Mouse (Mus musculus): ENCODE measurements around the gene Cic.

Cic gene

DNA sequence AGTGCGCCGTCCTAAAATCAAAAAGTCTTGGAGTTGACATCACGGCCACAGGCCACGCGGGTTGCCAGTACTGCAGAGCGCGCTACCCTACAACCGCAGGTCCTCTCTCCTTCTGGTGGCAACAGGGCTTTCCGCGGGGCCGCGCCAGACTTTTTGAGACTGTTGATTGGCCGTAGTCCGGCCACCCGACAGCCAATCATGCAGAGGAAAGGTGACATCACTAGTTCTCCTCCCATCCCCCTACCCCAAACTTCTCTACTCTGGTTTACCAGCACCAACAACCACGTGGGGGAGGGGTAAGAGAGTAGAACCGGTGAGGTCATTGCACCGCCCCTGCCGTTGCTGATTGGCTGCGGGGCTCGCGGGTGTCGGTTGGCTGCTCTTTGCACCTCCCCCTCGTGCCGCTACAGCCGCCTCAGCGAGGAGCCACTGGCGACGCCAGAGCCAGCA, at the start of gene Cic:
Gene Cic (plus strand): TSS at position 404 of the 450 bp plus-strand sequence.
- in situ Hi-C loops (cut with MboI, MseI), result no loop called here

GRCm38 (mm10) chr7:25218705-25219415, 48.6 kb upstream of the Cic start:
- in situ Hi-C loops (cut with MboI, MseI), result no loop called here

DNA sequence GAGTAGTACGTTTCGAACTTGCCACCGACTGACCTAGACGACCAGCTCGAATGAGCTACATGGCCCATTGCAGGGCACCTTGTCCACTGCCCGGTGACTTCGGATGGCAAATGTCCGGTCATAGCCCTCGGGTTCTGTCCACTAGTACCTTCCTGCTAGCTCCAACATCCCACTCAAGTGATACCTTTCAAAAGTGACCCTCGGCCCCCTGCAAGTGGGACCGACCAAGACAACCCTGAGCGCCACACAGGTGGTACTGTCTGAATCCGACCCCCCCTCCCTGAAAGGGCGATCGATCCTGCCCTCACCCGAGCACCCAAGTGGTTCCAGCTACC, 48.1 kb upstream of the Cic start:
- in situ Hi-C loops (cut with MboI, MseI), result no loop called here

- in situ Hi-C loops (cut with MboI, MseI), result no loop called here
Measured at GRCm38 (mm10) chr7:25219756-25220456, 47.6 kb upstream of the Cic start.

- in situ Hi-C loops (cut with MboI, MseI), result no loop called here
Measured at GRCm38 (mm10) chr7:25220457-25221101, 46.9 kb upstream of the Cic start, which contains the start of gene Dedd2. TSS of gene Dedd2 (minus strand) at chr7:25220615.

DNA sequence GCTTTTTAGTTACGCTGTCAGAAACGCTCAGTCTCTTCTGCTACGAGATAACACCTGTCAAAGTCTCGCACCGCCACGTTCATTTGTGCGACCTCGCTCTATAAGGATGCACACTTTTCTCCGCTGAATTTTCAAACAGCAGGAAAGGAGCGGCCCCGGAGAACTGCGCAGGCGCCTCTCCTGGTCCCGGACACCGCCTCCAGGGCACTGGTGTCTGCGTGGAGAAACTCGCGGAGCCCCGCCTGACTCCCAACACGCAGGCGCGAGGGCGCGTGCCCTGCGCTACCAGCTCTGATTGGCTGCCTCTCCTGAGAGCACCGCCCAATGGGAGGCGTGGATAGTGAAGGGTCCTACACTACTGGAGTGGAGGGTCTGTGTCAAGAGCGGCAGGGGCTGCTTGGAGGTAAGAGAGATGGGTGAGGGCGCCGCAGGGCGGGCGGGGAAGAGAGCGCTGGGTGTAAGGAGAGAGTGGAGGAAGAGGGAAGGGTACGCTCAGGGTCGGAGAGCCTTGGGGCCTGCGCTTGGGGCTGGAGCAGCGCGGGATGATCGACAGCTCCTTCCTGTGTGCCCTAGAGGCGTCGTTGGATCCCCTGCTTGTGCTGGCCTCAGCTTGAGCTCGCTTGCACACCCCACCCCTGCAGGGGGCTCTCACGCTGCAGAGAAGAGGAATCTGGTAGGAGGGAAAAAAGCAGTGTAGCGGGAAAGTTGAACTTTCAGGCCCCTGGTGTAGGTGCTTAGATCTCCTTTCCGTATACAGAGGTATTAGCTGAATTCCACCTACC, 46.2 kb upstream of the Cic start, which contains the start of gene Zfp526:
Gene Zfp526 (plus strand): TSS at position 324 of the 782 bp plus-strand sequence.
- in situ Hi-C loops (cut with MboI, MseI), result no loop called here

DNA sequence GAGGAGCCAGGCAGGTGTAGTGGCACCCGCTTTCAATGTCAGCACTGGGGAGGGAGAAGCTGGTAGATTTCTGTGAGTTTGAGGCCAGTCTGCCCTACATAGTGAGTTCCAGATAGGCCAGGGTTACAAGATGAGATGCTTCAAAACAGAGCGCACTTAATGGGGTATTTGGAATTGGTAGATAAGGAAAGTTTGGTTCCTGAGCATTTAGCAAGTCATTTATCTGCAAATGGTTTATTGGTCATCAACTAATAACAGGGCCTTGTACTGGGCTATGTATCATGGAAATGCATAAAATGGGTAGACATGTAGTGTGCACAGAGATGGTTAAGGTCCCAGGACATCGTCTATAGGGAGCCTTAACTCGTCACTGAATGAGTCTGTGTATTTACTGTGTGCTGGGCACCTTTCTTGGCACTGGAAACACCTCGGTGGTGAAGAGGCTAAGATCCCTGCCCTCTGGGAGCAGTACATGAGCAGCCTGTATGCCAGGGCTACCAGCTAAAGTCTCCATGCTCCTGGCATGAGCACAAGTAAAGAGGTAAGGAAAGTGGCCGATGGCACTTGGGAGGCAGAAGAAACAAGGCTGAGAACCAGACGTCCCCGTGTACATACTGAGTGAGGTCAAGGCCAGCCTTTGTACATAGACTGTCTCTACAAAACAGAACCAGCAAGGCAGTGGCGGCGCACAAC, 45.1 kb upstream of the Cic start:
- in situ Hi-C loops (cut with MboI, MseI), result no loop called here

DNA sequence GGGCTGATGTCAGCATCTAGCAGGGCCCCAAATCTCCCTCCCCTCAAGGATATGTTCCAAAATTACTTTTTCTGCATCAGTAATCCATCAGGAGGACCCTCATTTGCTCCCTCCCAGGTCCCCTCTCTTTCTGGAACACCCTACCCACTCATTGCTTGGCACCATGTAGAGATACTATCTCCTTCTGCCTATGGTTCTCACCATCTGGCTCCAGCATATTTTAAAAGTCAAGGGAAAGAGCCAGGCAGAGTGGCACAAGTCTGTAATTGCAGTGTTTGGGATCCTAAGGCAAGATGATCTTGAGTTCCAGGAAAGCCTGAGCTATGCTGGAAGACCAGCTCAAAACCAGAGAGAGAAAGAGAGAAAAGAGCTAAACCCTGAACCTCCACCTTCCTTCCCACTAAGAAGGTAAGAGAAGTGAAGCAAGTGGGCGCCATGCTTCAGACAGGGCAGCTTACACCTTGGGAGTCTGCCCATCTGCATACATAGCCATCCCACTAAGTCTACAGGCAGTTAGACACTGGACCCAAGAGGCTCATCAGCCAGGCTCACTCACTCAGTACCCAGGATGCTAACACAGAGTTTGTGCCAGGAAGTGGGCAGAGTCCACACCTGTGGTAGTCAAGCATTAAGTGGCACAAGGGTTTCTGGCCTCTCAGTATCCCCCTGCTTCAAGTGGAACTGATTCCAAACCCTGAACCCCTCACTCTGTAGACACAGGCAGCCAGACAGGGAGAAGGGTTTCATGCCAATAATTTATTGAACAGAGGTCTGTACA, 39.8 kb upstream of the Cic start:
- in situ Hi-C loops (cut with MboI, MseI), result no loop called here

DNA sequence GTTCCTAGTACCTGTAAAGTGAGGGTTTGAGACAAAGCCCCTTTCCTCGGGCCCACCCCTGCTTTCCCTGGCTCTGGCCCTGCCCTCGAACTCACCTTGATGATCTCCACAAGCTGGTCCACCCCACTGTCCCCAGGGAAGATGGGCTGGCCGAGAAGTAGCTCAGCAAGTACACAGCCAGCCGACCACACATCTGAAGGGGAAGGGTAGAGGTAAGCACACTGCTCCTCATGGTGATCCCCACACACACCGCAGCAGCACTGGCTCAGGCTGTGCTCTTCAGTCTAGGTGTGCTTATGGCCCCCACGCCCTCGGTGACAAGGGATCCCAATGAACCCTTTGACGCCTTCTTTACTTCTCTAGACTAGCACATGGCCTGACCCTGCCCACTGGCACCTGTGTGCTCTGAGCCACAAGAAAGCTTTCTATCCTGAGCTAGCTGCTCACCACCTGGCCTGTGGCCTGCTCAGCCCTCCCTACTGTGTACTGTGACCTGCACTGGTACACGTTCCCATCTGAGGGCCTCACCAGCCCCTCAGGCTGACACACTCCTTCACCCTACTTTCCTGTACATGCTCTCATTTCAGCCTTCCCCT, 36.7 kb upstream of the Cic start:
- in situ Hi-C loops (cut with MboI, MseI), result no loop called here

- in situ Hi-C loops (cut with MboI, MseI), result no loop called here
Measured at GRCm38 (mm10) chr7:25232101-25232648, 35.3 kb upstream of the Cic start.

DNA sequence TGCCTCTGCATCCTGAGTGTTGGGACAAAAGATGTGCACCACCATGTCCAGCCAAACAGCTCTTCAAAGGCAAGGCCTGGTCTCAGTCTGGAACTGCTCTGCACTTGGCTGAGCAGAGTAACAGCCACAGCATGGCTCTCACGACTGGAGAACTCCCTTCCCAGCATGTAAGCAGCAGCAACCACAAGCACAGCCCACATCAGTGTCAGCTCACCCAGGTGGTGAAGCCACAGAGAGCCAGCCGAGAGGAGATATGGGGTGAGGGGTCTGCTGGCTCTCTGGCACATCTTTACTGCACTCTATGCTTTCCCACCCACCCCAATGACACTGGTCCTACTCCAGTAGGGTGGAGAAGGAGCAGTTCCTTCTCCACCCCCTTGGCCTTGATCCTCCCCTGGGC, 34.4 kb upstream of the Cic start:
- in situ Hi-C loops (cut with MboI, MseI), result no loop called here

- in situ Hi-C loops (cut with MboI, MseI), result no loop called here
Measured at GRCm38 (mm10) chr7:25235526-25235925, 32.0 kb upstream of the Cic start.

GRCm38 (mm10) chr7:25237249-25238014, 30.1 kb upstream of the Cic start, which contains the start of gene Gsk3a:
TSS of gene Gsk3a (minus strand) at chr7:25237851.
- in situ Hi-C loops (cut with MboI, MseI), result no loop called here

- in situ Hi-C loops (cut with MboI, MseI), result no loop called here
Measured at GRCm38 (mm10) chr7:25238015-25238706, 29.3 kb upstream of the Cic start.

- in situ Hi-C loops (cut with MboI, MseI), result no loop called here
Measured at GRCm38 (mm10) chr7:25238829-25239623, 28.5 kb upstream of the Cic start.

- in situ Hi-C loops (cut with MboI, MseI), result no loop called here
Measured at GRCm38 (mm10) chr7:25240631-25241030, 26.9 kb upstream of the Cic start.

- in situ Hi-C loops (cut with MboI, MseI), result no loop called here
Measured at GRCm38 (mm10) chr7:25241062-25241461, 26.4 kb upstream of the Cic start.
